Mouse (Mus musculus): ENCODE measurements around the gene Mtfp1.
A peak's percentile ranks its signal among the peaks of the same experiment; 100 is the strongest.

Mtfp1 gene

GRCm38 (mm10) chr11:4078267-4078933 is 16.8 kb downstream of the Mtfp1 start:
- no peak for DNase-seq

- peak in 1 of 2 experiments; percentile 56 for DNase-seq
Observed at GRCm38 (mm10) chr11:4076633-4077032, 18.6 kb downstream of the Mtfp1 start.

- DNase-seq: no peak
Observed at GRCm38 (mm10) chr11:4069664-4070063, 25.6 kb downstream of the Mtfp1 start.

GRCm38 (mm10) chr11:4064627-4065122 is 30.6 kb downstream of the Mtfp1 start, which contains the start of gene Sec14l3:
Gene Sec14l3, plus strand, starts transcription at chr11:4064841.
- no peak for DNase-seq

GRCm38 (mm10) chr11:4062981-4063380 is 32.3 kb downstream of the Mtfp1 start:
- no peak for DNase-seq

GRCm38 (mm10) chr11:4062523-4062922 is 32.7 kb downstream of the Mtfp1 start:
- DNase-seq: no peak

GRCm38 (mm10) chr11:4060866-4061575 is 34.2 kb downstream of the Mtfp1 start:
- no peak for DNase-seq

- DNase-seq: peak; percentile 79 to 84
Observed at GRCm38 (mm10) chr11:4053586-4053985, 41.7 kb downstream of the Mtfp1 start.

GRCm38 (mm10) chr11:4048438-4048837 is 46.8 kb downstream of the Mtfp1 start:
- peak in 1 of 2 experiments; percentile 17 for DNase-seq

- DNase-seq: no peak
Observed at GRCm38 (mm10) chr11:4047766-4048165, 47.5 kb downstream of the Mtfp1 start.

- DNase-seq: no peak
Observed at GRCm38 (mm10) chr11:4046526-4046925, 48.7 kb downstream of the Mtfp1 start.

GRCm38 (mm10) chr11:4043081-4043480 is 52.2 kb downstream of the Mtfp1 start:
- DNase-seq: no peak

Measured in kidney, adult 8-10 months (tissue).